Mouse (Mus musculus) brown adipose tissue, adult 24 weeks (tissue): ENCODE results near the gene Ercc8. TPM values are rescaled to one million over a fixed set of nuclear protein-coding genes. Genes with fewer than 3 reads are reported as not detected.

Experiments
- H3K27ac ChIP-seq: fragments of 200-500 bp; replicated peaks from 2 replicates; pipeline ENCODE4 v1.5.1; 2012; ENCODE audit warnings: low read depth, mild to moderate bottlenecking, low read length
- H3K4me1 ChIP-seq: fragments of 200-500 bp; 2 replicates; pipeline ENCODE4 v1.6.1; 2012; ENCODE audit warnings: low read length, mixed read lengths; ENCODE audit not compliant: control insufficient read depth, insufficient read depth, insufficient read length
- H3K4me3 ChIP-seq: fragments of 200-500 bp; 2 replicates; pipeline ENCODE4 v1.5.1; 2012; ENCODE audit warnings: low read depth, mild to moderate bottlenecking, low read length, moderate library complexity; ENCODE audit not compliant: insufficient read depth
- polyA plus RNA-seq: library from polyadenylated mRNA; stranded (reverse); fragments of >200 nt; gene quantifications from 2 replicates; pipeline ENCODE4 v1.2.4, GENCODE M21; 2012; ENCODE audit not compliant: missing spikeins, insufficient read depth, insufficient read length

Ercc8 gene
- polyA plus RNA-seq, 1 experiment, result 2.1 TPM

GRCm38 (mm10) chr13:108180821-108181220 is 22.3 kb downstream of the Ercc8 start:
- Histone ChIP-seq H3K27ac (no peak overlapping the region), H3K4me1 (no peaks in the 10 kb centered on the region), H3K4me3 (no peak overlapping the region)

DNA sequence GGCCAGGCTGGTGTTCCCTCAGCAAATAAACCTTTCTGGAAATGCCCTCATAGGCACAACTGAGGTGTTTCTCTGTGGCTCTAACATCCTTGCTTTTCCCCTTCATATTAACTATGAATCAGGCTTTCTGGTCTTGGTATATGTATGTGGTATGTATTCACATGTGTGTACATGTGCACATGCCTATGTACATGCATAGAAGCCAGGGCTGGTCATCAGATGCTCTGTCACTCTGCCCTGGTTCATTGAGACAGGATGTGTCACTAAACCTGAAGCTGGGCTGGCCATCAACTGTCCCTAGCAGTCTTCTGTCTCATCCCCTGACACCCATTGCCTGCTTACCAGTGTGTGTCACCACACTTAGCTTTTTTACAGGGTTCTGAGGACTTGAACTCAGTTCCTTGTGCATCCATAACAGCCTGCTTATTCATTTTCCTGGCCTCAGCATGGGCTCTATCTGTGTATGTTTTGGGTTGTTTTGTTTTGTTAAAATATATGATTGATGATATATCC is 26.3 kb downstream of the Ercc8 start:
- H3K4me3 ChIP-seq, result no peak overlapping the region
- H3K4me1 ChIP-seq, result no peaks in the 10 kb centered on the region
- H3K27ac ChIP-seq, result no peak overlapping the region

DNA sequence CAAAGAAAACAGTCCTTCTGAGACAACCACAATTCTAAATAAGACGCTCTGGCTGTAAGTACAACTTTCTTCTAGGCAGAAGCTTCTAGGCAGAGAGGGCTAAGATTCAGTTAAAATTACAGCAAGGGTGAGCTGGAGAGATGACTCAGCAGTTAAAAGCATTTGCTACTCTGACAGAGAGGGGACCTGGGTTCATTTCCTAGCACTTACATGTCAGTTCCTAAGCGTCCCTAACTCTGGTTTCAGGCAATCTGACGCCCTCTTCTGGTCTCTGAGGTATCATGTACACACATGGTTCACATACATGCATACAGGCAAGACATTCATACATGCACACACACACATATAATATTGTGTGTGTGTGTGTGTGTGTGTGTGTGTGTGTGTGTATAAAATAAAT is 27.0 kb downstream of the Ercc8 start:
- Histone ChIP-seq H3K27ac (no peak overlapping the region), H3K4me3 (no peak overlapping the region), H3K4me1 (no peaks in the 10 kb centered on the region)

GRCm38 (mm10) chr13:108187994-108188393 is 29.5 kb downstream of the Ercc8 start:
- H3K27ac ChIP-seq, result no peak overlapping the region
- no peaks in the 10 kb centered on the region for H3K4me1 ChIP-seq
- no peak overlapping the region for H3K4me3 ChIP-seq

- no peak overlapping the region for H3K4me3 ChIP-seq
- no peaks in the 10 kb centered on the region for H3K4me1 ChIP-seq
- H3K27ac ChIP-seq, result no peak overlapping the region
Observed at GRCm38 (mm10) chr13:108191074-108191720, 32.7 kb downstream of the Ercc8 start.

- Histone ChIP-seq H3K4me1 (no peaks in the 10 kb centered on the region), H3K4me3 (no peak overlapping the region), H3K27ac (no peak overlapping the region)
Observed at GRCm38 (mm10) chr13:108195474-108195873, 36.9 kb downstream of the Ercc8 start.

DNA sequence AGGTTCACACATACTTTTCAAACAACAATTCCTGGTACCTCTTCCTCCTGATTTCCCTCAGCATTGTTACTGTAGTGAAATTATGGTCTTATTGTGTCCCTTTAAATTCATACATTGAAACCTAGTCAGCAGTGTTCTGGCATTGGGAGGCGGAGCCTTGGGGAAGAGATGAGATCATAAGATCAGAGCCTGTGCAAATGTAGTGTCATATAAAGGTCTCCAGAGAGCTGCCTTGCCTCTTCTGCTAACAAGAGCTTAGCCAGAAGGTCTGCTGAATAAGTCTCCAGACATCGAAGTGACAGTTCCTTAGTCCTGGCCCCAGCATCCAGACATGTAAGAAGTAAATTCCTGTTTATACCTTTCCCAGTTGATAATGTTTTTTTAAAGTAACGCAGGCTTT is 46.3 kb downstream of the Ercc8 start:
- Histone ChIP-seq H3K4me3 (no peak overlapping the region), H3K4me1 (no peaks in the 10 kb centered on the region), H3K27ac (no peak overlapping the region)

DNA sequence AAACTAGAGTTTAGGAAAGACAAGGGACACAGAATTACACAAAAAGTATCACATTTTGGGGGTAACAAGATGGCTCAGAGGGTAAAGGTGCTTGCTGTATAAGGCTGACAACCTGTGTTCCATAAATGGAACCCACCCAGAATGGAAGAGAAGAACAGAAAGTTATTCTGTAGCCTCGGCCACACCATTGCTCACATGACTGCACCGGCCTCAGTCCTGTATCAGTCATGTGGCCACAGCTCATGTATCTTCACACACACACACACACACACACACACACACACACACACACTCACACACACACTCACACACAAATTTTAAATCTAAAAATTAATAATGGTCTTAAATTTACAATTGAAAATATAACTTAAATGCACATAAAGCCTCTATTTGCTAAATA is 48.9 kb downstream of the Ercc8 start:
- H3K4me1 ChIP-seq, result no peaks in the 10 kb centered on the region

DNA sequence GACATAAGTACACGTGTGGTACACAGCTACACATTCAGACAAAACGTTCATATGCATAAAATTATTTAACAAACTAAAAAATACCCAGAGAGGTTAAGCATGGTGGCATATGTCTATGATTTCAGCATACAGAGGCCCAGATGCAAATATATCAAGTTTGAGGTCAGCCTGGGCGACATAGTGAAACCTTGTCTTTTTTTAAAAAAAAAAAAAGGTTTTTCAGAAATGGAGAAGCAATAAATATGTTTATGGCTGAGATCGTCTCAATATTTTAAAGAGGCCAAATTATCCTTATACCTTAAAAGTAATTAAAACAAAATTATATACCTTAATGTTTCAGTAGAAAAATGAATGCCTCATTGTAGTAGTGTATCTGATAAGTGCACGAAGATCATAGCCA is 49.6 kb downstream of the Ercc8 start:
- no peaks in the 10 kb centered on the region for H3K4me1 ChIP-seq
- no peak overlapping the region for H3K4me3 ChIP-seq
- no peak overlapping the region for H3K27ac ChIP-seq

More for the DNA sequence above, 48.9 kb downstream of the Ercc8 start:
- no peak overlapping the region for H3K4me3 ChIP-seq
- H3K27ac ChIP-seq, result no peak overlapping the region

DNA sequence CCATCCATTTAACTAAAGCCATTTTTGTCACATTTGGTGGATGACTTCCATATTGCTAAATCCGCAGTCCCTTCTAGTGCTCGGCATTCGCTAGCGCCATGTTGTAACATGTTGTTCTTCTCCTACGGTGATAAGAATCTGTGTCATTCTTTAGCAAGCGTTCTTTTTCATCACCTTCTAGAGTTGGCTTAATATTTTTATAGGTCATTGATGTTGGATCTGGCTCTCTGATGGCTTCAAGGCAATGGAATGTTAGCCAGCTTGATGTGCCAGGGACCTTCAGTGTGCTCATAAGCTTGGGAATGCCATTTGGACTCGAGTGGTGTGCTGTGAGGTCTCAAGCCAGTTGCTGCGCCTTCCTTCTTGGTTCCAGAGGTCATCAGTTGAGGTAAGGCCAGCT is 52.4 kb downstream of the Ercc8 start:
- Histone ChIP-seq H3K27ac (no peak overlapping the region), H3K4me3 (no peak overlapping the region), H3K4me1 (no peaks in the 10 kb centered on the region; the same call in 1 of the 2 replicates)

DNA sequence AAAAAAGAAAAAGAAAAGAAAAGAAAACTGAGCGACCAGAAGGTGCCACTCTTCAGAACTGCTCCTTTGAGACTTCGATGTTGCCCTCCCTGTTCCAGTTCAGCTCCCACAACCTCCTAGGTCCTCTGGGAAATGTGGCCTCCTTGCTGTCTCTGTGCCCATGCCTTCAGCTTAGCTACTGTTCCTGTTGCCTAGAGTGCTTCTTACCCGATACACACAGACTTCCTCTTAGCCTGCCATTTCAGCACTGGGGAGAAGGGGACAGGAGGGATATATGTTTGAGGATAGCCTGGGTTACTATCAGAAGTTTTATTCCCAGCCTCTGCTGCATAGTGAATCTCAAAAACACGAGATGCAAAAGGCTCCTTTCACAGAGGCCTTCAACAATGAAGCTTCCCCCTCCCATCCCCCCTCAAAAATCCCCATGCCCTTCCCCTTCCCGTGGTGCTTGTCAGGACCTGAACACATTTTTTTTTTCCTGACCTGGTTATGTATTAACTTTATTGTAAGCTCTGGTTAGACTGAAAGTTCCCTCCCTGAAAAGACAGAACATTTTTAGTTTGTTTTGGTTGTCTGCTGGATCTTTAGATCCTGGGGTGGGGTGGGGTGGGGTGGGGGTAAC is 54.0 kb downstream of the Ercc8 start:
- Histone ChIP-seq H3K27ac (no peak overlapping the region), H3K4me3 (no peak overlapping the region)

GRCm38 (mm10) chr13:108214081-108214484 is 55.6 kb downstream of the Ercc8 start, which contains the start of gene Elovl7:
Elovl7 (plus strand) TSS chr13:108214404.
- Histone ChIP-seq H3K27ac (no peak within 1 kb of the TSS), H3K4me1 (no peaks in the 10 kb centered on the region; the same call in 1 of the 2 replicates), H3K4me3 (peak within 1 kb of the TSS; percentile 39)

More for the DNA sequence above, 54.0 kb downstream of the Ercc8 start:
- no peaks in the 10 kb centered on the region; the same call in 1 of the 2 replicates for H3K4me1 ChIP-seq

DNA sequence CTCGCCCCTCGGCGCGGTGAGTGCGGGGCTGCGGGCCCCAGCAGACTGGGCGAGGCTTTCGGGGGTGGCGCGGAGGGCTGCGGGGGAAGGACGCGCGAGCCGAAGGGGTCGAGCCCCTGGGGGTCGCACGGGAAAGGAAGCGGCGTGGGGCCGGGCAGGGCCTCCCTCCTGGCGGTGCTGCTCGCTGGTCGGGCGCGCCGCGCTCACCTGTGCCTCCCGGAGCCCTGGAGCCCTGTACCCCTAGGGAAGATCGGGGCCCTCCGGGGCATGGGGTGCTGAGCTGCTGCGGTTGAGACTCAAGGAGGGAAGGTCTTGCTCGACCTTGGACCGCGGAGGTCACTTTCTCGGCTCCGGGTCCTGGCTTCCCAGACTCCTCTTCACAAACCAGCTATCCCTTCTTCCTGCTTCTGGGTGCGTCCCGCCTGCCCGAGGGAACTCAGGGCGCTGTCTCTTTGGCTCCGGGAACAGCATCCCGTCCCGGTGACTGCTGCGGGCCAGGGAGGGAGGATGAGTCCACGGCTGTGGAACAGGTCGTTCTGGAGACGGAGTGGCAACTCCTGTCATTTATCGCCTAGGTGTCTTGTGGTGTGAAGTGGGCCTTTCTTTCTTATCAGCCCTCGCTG is 56.1 kb downstream of the Ercc8 start:
- H3K4me3 ChIP-seq, result peak overlapping the region; percentile 39
- no peak overlapping the region for H3K27ac ChIP-seq
- no peaks in the 10 kb centered on the region; the same call in 1 of the 2 replicates for H3K4me1 ChIP-seq

DNA sequence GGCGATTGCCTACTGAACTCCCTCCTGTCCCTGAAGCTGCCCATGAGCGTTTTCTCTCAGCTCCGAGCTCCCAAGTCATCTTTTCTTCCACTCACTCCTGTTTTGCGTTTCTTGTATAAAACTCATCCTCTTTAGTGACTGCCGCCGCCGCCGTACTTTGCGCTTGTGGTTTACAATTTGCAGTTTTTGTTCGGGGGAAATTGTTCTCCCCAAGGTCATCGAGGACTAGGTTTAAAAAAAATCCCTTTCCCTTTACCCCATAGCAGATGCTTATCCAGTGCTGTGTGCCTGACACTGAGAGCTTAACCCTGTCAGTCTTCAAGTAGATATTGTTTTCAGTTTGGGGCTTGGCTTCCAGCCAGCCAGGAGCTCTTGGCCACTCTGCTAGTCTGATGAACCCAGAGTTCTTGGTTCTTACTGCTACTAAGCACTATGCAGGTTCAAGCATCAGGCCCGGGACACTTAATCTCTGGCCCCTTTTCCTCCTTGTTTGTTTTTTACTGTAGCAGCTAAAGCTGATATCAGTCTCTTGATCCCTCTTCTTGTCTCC is 56.8 kb downstream of the Ercc8 start:
- Histone ChIP-seq H3K4me3 (peak overlapping the region; percentile 39), H3K4me1 (no peaks in the 10 kb centered on the region; the same call in 1 of the 2 replicates), H3K27ac (no peak overlapping the region)

DNA sequence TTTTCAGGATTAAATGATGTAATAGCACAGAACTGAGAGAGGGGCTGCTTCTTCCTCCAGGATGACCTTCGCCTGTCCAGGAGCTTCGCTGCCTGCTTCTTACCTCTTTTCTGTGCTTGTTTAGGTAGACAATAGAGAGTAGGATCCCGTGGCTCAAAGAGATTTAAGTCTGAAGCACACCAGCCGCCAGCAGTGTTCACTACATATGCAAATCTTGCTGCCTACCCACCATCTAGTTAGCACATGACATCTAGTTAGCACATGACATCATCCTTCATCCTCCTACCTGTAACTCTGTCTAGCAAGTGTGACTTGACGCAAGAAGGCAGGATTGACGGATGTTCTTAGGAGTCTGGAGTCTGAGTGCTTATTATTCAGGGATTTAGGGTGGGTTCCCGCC is 61.2 kb downstream of the Ercc8 start:
- Histone ChIP-seq H3K4me3 (no peak overlapping the region), H3K4me1 (no peaks in the 10 kb centered on the region; the same call in 1 of the 2 replicates), H3K27ac (no peak overlapping the region)
